Mouse (Mus musculus): Measurements from ENCODE around the gene Epb41l1. TPM values are rescaled to one million over a fixed set of nuclear protein-coding genes. Genes with fewer than 3 reads are reported as not detected.

Gene Epb41l1
- polyA plus RNA-seq, 1 experiment from 2014 or later = 2.1 TPM

DNA sequence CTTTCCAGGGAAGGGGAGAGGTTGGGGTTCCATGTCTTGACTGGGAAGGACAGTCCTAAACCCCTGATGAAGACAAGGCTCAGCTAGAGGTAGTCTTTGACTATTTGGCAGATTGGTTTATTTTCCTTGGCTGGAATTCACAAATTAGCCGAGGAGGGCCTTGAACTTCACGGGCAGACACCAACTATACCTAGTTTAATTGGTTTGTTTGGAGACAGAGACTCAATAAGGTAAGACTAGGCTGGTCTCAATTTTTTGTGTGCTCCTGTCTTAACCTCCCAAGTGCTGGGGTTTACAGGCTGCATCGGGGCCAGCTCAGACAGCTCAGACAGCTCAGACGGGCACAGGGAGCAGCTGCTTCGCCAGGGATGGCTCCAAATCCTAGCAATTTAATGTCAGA lies 159.8 kb downstream of the Epb41l1 start:
- H3K36me3 ChIP-seq (ENCODE audit: control insufficient read depth, insufficient read depth, low read length) = no peaks in the 10 kb centered on the region
- no peak for ATAC-seq (ENCODE audit: low read depth)
- H3K4me1 ChIP-seq (replicated peaks; ENCODE audit: control insufficient read depth, insufficient read depth, low read length) = no peaks in the 10 kb centered on the region
- 64% methylated on average over 5 of the region's 5 CpGs for WGBS
- no peak overlapping the region for H3K4me2 ChIP-seq (ENCODE audit: low read depth, low read length)
- no peak overlapping the region for H3K4me3 ChIP-seq (ENCODE audit: low read length)
- H3K9ac ChIP-seq (ENCODE audit: low read length) = no peak overlapping the region
- no peaks in the 10 kb centered on the region for H3K9me3 ChIP-seq (ENCODE audit: control insufficient read depth, low read length)
- no peak overlapping the region for H3K27ac ChIP-seq (ENCODE audit: low read length)
- no peaks in the 10 kb centered on the region; the same call in 1 of the 2 replicates for H3K27me3 ChIP-seq (ENCODE audit: control insufficient read depth, insufficient read depth, low read depth, low read length)

- H3K36me3 ChIP-seq (ENCODE audit: control insufficient read depth, insufficient read depth, low read length) = no peaks in the 10 kb centered on the region
- H3K4me1 ChIP-seq (replicated peaks; ENCODE audit: control insufficient read depth, insufficient read depth, low read length) = no peaks in the 10 kb centered on the region
- no peaks in the 10 kb centered on the region; the same call in 1 of the 2 replicates for H3K27me3 ChIP-seq (ENCODE audit: control insufficient read depth, insufficient read depth, low read depth, low read length)
- no peak overlapping the region for H3K9ac ChIP-seq (ENCODE audit: low read length)
- no peaks in the 10 kb centered on the region for H3K9me3 ChIP-seq (ENCODE audit: control insufficient read depth, low read length)
- ATAC-seq (ENCODE audit: low read depth) = no peak
- H3K4me2 ChIP-seq (ENCODE audit: low read depth, low read length) = no peak overlapping the region
- no peak overlapping the region for H3K27ac ChIP-seq (ENCODE audit: low read length)
- 45% methylated on average over 10 of the region's 10 CpGs for WGBS
- H3K4me3 ChIP-seq (ENCODE audit: low read length) = no peak overlapping the region
Measured at GRCm38 (mm10) chr2:156581244-156581643, 160.5 kb downstream of the Epb41l1 start.

DNA sequence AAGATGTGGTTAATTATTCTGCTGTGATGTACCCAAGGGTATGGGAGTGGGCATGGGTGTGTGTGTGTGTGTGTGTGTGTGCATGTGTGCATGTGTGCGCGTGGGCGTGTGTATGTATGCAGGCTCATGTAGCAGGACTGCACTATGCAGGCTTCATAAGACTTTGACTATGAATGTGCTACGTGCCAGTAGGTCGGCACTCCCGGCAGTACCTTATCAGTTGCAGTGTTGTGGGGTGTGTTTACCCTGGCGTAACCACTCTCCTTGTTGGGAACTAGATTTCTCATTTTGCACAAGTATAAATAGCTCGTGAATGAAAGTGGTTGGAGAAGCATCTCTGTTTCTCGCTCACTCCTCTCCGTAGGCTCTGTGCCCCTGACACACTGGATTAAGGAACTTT lies 162.2 kb downstream of the Epb41l1 start:
- Histone ChIP-seq H3K4me3 (ENCODE audit: low read length) (no peak overlapping the region), H3K9me3 (ENCODE audit: control insufficient read depth, low read length) (no peaks in the 10 kb centered on the region), H3K36me3 (ENCODE audit: control insufficient read depth, insufficient read depth, low read length) (no peaks in the 10 kb centered on the region), H3K4me2 (ENCODE audit: low read depth, low read length) (no peak overlapping the region), H3K4me1 (replicated peaks; ENCODE audit: control insufficient read depth, insufficient read depth, low read length) (no peaks in the 10 kb centered on the region), H3K27me3 (ENCODE audit: control insufficient read depth, insufficient read depth, low read depth, low read length) (no peaks in the 10 kb centered on the region; the same call in 1 of the 2 replicates), H3K9ac (ENCODE audit: low read length) (no peak overlapping the region), H3K27ac (ENCODE audit: low read length) (no peak overlapping the region)
- WGBS = 68% methylated on average over 10 of the region's 10 CpGs
- ATAC-seq (ENCODE audit: low read depth) = no peak

DNA sequence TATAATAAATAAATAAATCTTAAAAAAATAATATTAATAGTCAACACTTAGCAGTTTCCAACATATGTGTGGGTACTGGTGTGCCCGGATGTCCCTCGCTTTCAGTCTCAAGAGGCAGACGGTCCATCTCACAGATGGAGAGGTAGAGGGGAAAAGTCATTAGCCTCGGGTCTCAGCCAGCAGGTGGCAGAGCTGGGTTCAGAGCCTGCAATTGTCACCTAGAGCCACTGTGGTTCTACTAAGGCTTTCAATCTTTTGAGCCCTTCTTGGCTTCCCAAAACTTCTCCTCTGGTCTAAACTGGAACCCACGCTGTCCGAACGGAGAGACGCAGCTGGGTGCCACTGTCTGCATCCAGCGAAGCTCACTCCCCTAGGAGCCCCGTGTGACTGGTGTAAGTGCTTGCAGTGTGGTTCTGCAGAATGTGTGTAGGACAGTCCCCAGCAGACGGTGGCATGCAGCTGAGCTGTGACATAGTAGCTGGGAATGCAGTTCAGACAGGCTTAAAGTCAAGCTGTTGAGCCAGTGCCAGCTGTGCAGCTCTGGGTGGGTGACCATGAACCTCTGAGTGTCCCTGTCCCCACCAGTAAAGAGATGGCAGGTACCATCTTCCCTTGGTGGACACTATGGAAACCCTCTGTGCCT lies 163.6 kb downstream of the Epb41l1 start:
- no peaks in the 10 kb centered on the region for H3K36me3 ChIP-seq (ENCODE audit: control insufficient read depth, insufficient read depth, low read length)
- no peak overlapping the region for H3K27ac ChIP-seq (ENCODE audit: low read length)
- H3K4me3 ChIP-seq (ENCODE audit: low read length) = no peak overlapping the region
- H3K27me3 ChIP-seq (ENCODE audit: control insufficient read depth, insufficient read depth, low read depth, low read length) = no peaks in the 10 kb centered on the region; the same call in 1 of the 2 replicates
- ATAC-seq (ENCODE audit: low read depth) = peak; percentile 28; the same call in 1 of the 2 replicates
- H3K4me2 ChIP-seq (ENCODE audit: low read depth, low read length) = no peak overlapping the region
- no peak overlapping the region for H3K9ac ChIP-seq (ENCODE audit: low read length)
- H3K4me1 ChIP-seq (replicated peaks; ENCODE audit: control insufficient read depth, insufficient read depth, low read length) = no peaks in the 10 kb centered on the region
- WGBS = 53% methylated on average over 11 of the region's 11 CpGs
- no peaks in the 10 kb centered on the region for H3K9me3 ChIP-seq (ENCODE audit: control insufficient read depth, low read length)

GRCm38 (mm10) chr2:156584797-156585471 lies 164.2 kb downstream of the Epb41l1 start:
- no peak overlapping the region for H3K4me3 ChIP-seq (ENCODE audit: low read length)
- no peaks in the 10 kb centered on the region for H3K36me3 ChIP-seq (ENCODE audit: control insufficient read depth, insufficient read depth, low read length)
- H3K9ac ChIP-seq (ENCODE audit: low read length) = no peak overlapping the region
- H3K4me2 ChIP-seq (ENCODE audit: low read depth, low read length) = no peak overlapping the region
- H3K9me3 ChIP-seq (ENCODE audit: control insufficient read depth, low read length) = no peaks in the 10 kb centered on the region
- WGBS = 45% methylated on average over 14 of the region's 14 CpGs
- no peaks in the 10 kb centered on the region; the same call in 1 of the 2 replicates for H3K27me3 ChIP-seq (ENCODE audit: control insufficient read depth, insufficient read depth, low read depth, low read length)
- H3K27ac ChIP-seq (ENCODE audit: low read length) = no peak overlapping the region
- H3K4me1 ChIP-seq (replicated peaks; ENCODE audit: control insufficient read depth, insufficient read depth, low read length) = no peaks in the 10 kb centered on the region
- ATAC-seq (ENCODE audit: low read depth) = peak; percentile 34; the same call in 1 of the 2 replicates

GRCm38 (mm10) chr2:156589481-156589880 lies 168.8 kb downstream of the Epb41l1 start:
- Histone ChIP-seq H3K27me3 (ENCODE audit: control insufficient read depth, insufficient read depth, low read depth, low read length) (no peaks in the 10 kb centered on the region), H3K4me2 (ENCODE audit: low read depth, low read length) (no peak overlapping the region), H3K27ac (ENCODE audit: low read length) (no peak overlapping the region), H3K4me1 (replicated peaks; ENCODE audit: control insufficient read depth, insufficient read depth, low read length) (no peaks in the 10 kb centered on the region), H3K9ac (ENCODE audit: low read length) (no peak overlapping the region), H3K36me3 (ENCODE audit: control insufficient read depth, insufficient read depth, low read length) (no peaks in the 10 kb centered on the region), H3K4me3 (ENCODE audit: low read length) (no peak overlapping the region), H3K9me3 (ENCODE audit: control insufficient read depth, low read length) (no peaks in the 10 kb centered on the region)
- WGBS = 89% methylated on average over 9 of the region's 9 CpGs
- no peak for ATAC-seq (ENCODE audit: low read depth)

Small RNAs within 50 kb of the gene (microRNA-seq; reads per million reads assigned to microRNA genes)
- gene Gm22758 = not detected

Other genes starting within 250 kb of the Epb41l1 start
- 628 and 645 TPM in 2 replicates for gene Rbm39, start 240.7 kb upstream of the Epb41l1 start, polyA plus RNA-seq (2015; fragmentation: Nextera tagmentation; extraction: Ambion mirVana)
- 62.8 and 70.6 TPM in 2 replicates for gene Phf20, start 224.4 kb upstream of the Epb41l1 start, polyA plus RNA-seq (2015; fragmentation: Nextera tagmentation; extraction: Ambion mirVana)
- gene Cnbd2, start 108.6 kb upstream of the Epb41l1 start, polyA plus RNA-seq (2015; fragmentation: Nextera tagmentation; extraction: Ambion mirVana) = 3.8 and 4.4 TPM in 2 replicates
- 39.1 and 53.6 TPM in 2 replicates for gene Scand1, start 108.2 kb upstream of the Epb41l1 start, polyA plus RNA-seq (2015; fragmentation: Nextera tagmentation; extraction: Ambion mirVana)
- 31.0 and 32.1 TPM in 2 replicates for gene Aar2, start 126.7 kb downstream of the Epb41l1 start, polyA plus RNA-seq (2015; fragmentation: Nextera tagmentation; extraction: Ambion mirVana)
- 59.1 and 66.4 TPM in 2 replicates for gene Dlgap4, start 192.8 kb downstream of the Epb41l1 start, polyA plus RNA-seq (2015; fragmentation: Nextera tagmentation; extraction: Ambion mirVana)